Mouse (Mus musculus) limb, embryonic 14.5 days (tissue): ENCODE measurements at regions not wholly inside any gene's neighbourhood (a gene's known extent, or its start where the extent isn't known, plus 50 kb on each side); places are given as distances from the start of the nearest gene placed in this dataset.

ENCODE experiments used
- ATAC-seq: fragments of 200-750 bp; cut with Nextera tagmentation; 2 replicates; pipeline ENCODE4 v1.8.0; 2017; ENCODE audit warnings: low read depth, moderate number of reproducible peaks, moderate TSS enrichment; ENCODE audit not compliant: low FRiP score
- DNase-seq: peaks from one replicate; pipeline ENCODE4 v3.0.0-alpha.2; 2015; ENCODE audit warnings: low spot score
- H3K27ac ChIP-seq: fragments of 300-500 bp; sonication (generic); replicated peaks from 2 replicates; pipeline ENCODE4 v1.5.1; 2014; ENCODE audit warnings: low read depth, mild to moderate bottlenecking, low read length, moderate library complexity, mixed read lengths
- H3K27me3 ChIP-seq: fragments of 300-500 bp; sonication (generic); 2 replicates; pipeline ENCODE4 v1.6.1; 2014; ENCODE audit warnings: low read length, mixed read lengths; ENCODE audit not compliant: control insufficient read depth, insufficient read depth
- H3K36me3 ChIP-seq: fragments of 300-500 bp; sonication (generic); 2 replicates; pipeline ENCODE4 v1.6.1; 2014; ENCODE audit warnings: mild to moderate bottlenecking, low read length, moderate library complexity, mixed read lengths; ENCODE audit not compliant: control insufficient read depth, insufficient read depth
- H3K4me1 ChIP-seq: fragments of 300-500 bp; sonication (generic); 2 replicates; pipeline ENCODE4 v1.6.1; 2014; ENCODE audit warnings: antibody characterized with exemption, low read length, mixed read lengths; ENCODE audit not compliant: control insufficient read depth, insufficient read depth
- H3K4me2 ChIP-seq: fragments of 300-500 bp; sonication (generic); replicated peaks from 2 replicates; pipeline ENCODE4 v1.6.1; 2014; ENCODE audit warnings: low read depth, mild to moderate bottlenecking, low read length, moderate library complexity; ENCODE audit not compliant: severe bottlenecking
- H3K4me3 ChIP-seq: fragments of 300-500 bp; sonication (generic); replicated peaks from 2 replicates; pipeline ENCODE4 v1.5.1; 2014; ENCODE audit warnings: low read length
- H3K9ac ChIP-seq: fragments of 300-500 bp; sonication (generic); 2 replicates; pipeline ENCODE4 v1.6.1; 2014; ENCODE audit warnings: mild to moderate bottlenecking, low read depth, low read length, moderate library complexity; ENCODE audit not compliant: severe bottlenecking
- H3K9me3 ChIP-seq: fragments of 300-500 bp; sonication (generic); 2 replicates; pipeline ENCODE4 v1.6.1; 2016; ENCODE audit warnings: low read length; ENCODE audit not compliant: control insufficient read depth
- POLR2A ChIP-seq: fragments of 200-500 bp; IDR thresholded peaks from 2 replicates; pipeline ENCODE4 v1.8.0; 2012; ENCODE audit warnings: inconsistent platforms, mild to moderate bottlenecking, moderate library complexity, borderline replicate concordance; ENCODE audit not compliant: insufficient read depth, insufficient read length; ENCODE audit errors: extremely low read depth
- WGBS: fragments of 180-500 bp; shearing (Covaris S2); extraction: QIAGEN DNeasy Blood & Tissue Kit; methylation state at CpG from one replicate; pipeline ENCODE4 v1.1.7; 2014; 5-methylcytosine and 5-hydroxymethylcytosine counted together

GRCm38 (mm10) chr8:116045526-116045925 lies 337.9 kb upstream of the Maf start:
- no peaks in the 10 kb centered on the region for H3K4me1 ChIP-seq
- no peak overlapping the region for H3K9ac ChIP-seq
- WGBS = 82% methylated on average over 3 of the region's 3 CpGs
- H3K4me3 ChIP-seq = no peak overlapping the region
- no peaks in the 10 kb centered on the region for H3K9me3 ChIP-seq
- no peak overlapping the region for H3K27ac ChIP-seq
- TF ChIP-seq POLR2A = no peak
- no peak overlapping the region for H3K4me2 ChIP-seq
- DNase-seq (no peak), ATAC-seq (no peak)
- no peaks in the 10 kb centered on the region for H3K36me3 ChIP-seq
- H3K27me3 ChIP-seq = no peaks in the 10 kb centered on the region

GRCm38 (mm10) chr8:116043381-116043780 lies 335.8 kb upstream of the Maf start:
- DNase-seq (no peak), ATAC-seq (no peak)
- Histone ChIP-seq H3K4me2 (no peak overlapping the region), H3K4me3 (no peak overlapping the region), H3K4me1 (no peaks in the 10 kb centered on the region), H3K9me3 (no peaks in the 10 kb centered on the region), H3K27me3 (no peaks in the 10 kb centered on the region), H3K36me3 (no peaks in the 10 kb centered on the region), H3K9ac (no peak overlapping the region), H3K27ac (no peak overlapping the region)
- 91% methylated on average over 4 of the region's 4 CpGs for WGBS
- TF ChIP-seq POLR2A = no peak

- H3K9ac ChIP-seq = no peak overlapping the region
- H3K4me1 ChIP-seq = no peaks in the 10 kb centered on the region
- H3K27me3 ChIP-seq = no peaks in the 10 kb centered on the region
- H3K36me3 ChIP-seq = no peaks in the 10 kb centered on the region
- no peak overlapping the region for H3K4me2 ChIP-seq
- ATAC-seq = no peak
- DNase-seq = no peak
- H3K9me3 ChIP-seq = no peaks in the 10 kb centered on the region
- WGBS = 91% methylated on average over 10 of the region's 10 CpGs
- H3K4me3 ChIP-seq = no peak overlapping the region
- no peak for TF ChIP-seq POLR2A
- no peak overlapping the region for H3K27ac ChIP-seq
Observed at GRCm38 (mm10) chr8:116030966-116031365, 323.4 kb upstream of the Maf start.

GRCm38 (mm10) chr8:116025321-116025720 lies 317.7 kb upstream of the Maf start:
- Histone ChIP-seq H3K36me3 (no peaks in the 10 kb centered on the region), H3K9ac (no peak overlapping the region), H3K4me3 (no peak overlapping the region), H3K27ac (no peak overlapping the region), H3K27me3 (no peaks in the 10 kb centered on the region), H3K9me3 (no peaks in the 10 kb centered on the region), H3K4me1 (no peaks in the 10 kb centered on the region), H3K4me2 (no peak overlapping the region)
- DNase-seq = no peak
- TF ChIP-seq POLR2A = no peak
- no peak for ATAC-seq
- 88% methylated on average over 2 of the region's 2 CpGs for WGBS

- H3K9ac ChIP-seq = no peak overlapping the region
- DNase-seq (no peak), ATAC-seq (no peak)
- H3K9me3 ChIP-seq = no peaks in the 10 kb centered on the region
- no peaks in the 10 kb centered on the region for H3K27me3 ChIP-seq
- H3K4me1 ChIP-seq = no peaks in the 10 kb centered on the region
- whole genome bisulfite sequencing = 83% methylated on average over 4 of the region's 4 CpGs
- no peak overlapping the region for H3K4me3 ChIP-seq
- H3K36me3 ChIP-seq = no peaks in the 10 kb centered on the region
- no peak overlapping the region for H3K27ac ChIP-seq
- TF ChIP-seq POLR2A = no peak
- H3K4me2 ChIP-seq = no peak overlapping the region
Observed at GRCm38 (mm10) chr8:116024811-116025210, 317.2 kb upstream of the Maf start.

- no peak for TF ChIP-seq POLR2A
- Histone ChIP-seq H3K9ac (no peak overlapping the region), H3K9me3 (no peaks in the 10 kb centered on the region), H3K27me3 (no peaks in the 10 kb centered on the region), H3K4me1 (no peaks in the 10 kb centered on the region), H3K27ac (no peak overlapping the region), H3K4me2 (no peak overlapping the region), H3K4me3 (no peak overlapping the region), H3K36me3 (no peaks in the 10 kb centered on the region)
- ATAC-seq (no peak), DNase-seq (no peak)
Observed at GRCm38 (mm10) chr8:116021691-116022090, 314.1 kb upstream of the Maf start.
